Mouse (Mus musculus) Patski (cell line): ENCODE measurements at regions not wholly inside any gene's neighbourhood (a gene's known extent, or its start where the extent isn't known, plus 50 kb on each side); places are given as distances from the start of the nearest gene placed in this dataset.
A peak's percentile ranks its signal among the peaks of the same experiment; 100 is the strongest.

ENCODE experiments used
- ATAC-seq: fragments of 100-300 bp; one replicate; pipeline ENCODE4 v1.8.0; 2021
- CTCF ChIA-PET: fragments of 350-600 bp; sonication (Branson Sonifier 250); formaldehyde crosslinking; loops from one replicate; lab custom pipeline; 2022; ENCODE audit warnings: inconsistent platforms; lab: Charles Lee
- POLR2A ChIA-PET: fragments of 350-600 bp; sonication (Branson Sonifier 250); formaldehyde crosslinking; loops from one replicate; lab custom pipeline; 2022; ENCODE audit warnings: antibody characterized with exemption, inconsistent platforms; lab: Charles Lee
- DNase-seq: peaks from one replicate; pipeline ENCODE4 v3.0.0-alpha.2; 2011; ENCODE audit warnings: low read depth, low spot score
- H3K27me3 ChIP-seq: fragments of 371-371 bp; one replicate; pipeline ENCODE4 v1.5.1; 2021
- CTCF ChIP-seq: fragments of 100-300 bp; IDR thresholded peaks from one replicate; pipeline ENCODE4 v1.5.1; 2021
- in situ Hi-C: fragments of 300-500 bp; cut with MboI; formaldehyde crosslinking; loops from 3 replicates; pipeline ENCODE4 v1.11.1; 2018; ENCODE audit warnings: low pct_unique_long_range_greater_than_20kb, mixed read lengths

GRCm38 (mm10) chr17:92159325-92159724, 1039.5 kb upstream of the Adcyap1 start:
- TF ChIP-seq CTCF, result no peak
- in situ Hi-C loops, result no loop called here
- CTCF ChIA-PET, result interaction anchor here (1.2 kb wide), 1 partner anchor 21 kb away, joined by 3 read pairs; no protein-coding TSS in a partner anchor
- DNase-seq, result no peak
- no peak for ATAC-seq
- POLR2A ChIA-PET, result no interaction called here
- H3K27me3 ChIP-seq, result no peaks in the 10 kb centered on the region

- no peak for DNase-seq
- H3K27me3 ChIP-seq, result no peaks in the 10 kb centered on the region
- CTCF ChIA-PET, result no interaction called here
- in situ Hi-C loops, result no loop called here
- no peak for ATAC-seq
- TF ChIP-seq CTCF, result no peak
- POLR2A ChIA-PET, result no interaction called here
Observed at GRCm38 (mm10) chr17:92185740-92186139, 1013.1 kb upstream of the Adcyap1 start.

GRCm38 (mm10) chr17:92210730-92211129, 988.1 kb upstream of the Adcyap1 start:
- H3K27me3 ChIP-seq, result no peaks in the 10 kb centered on the region
- POLR2A ChIA-PET, result no interaction called here
- DNase-seq (no peak), ATAC-seq (no peak)
- in situ Hi-C loops, result no loop called here
- TF ChIP-seq CTCF, result peak; percentile 19
- CTCF ChIA-PET, result interaction anchor here (0.7 kb wide), 1 partner anchor 118 kb away, joined by 3 read pairs; no protein-coding TSS in a partner anchor

GRCm38 (mm10) chr17:92216464-92216863, 982.4 kb upstream of the Adcyap1 start:
- CTCF ChIA-PET, result no interaction called here
- ATAC-seq (no peak), DNase-seq (no peak)
- in situ Hi-C loops, result no loop called here
- TF ChIP-seq CTCF, result no peak
- POLR2A ChIA-PET, result no interaction called here
- H3K27me3 ChIP-seq, result no peaks in the 10 kb centered on the region
